Mouse (Mus musculus) embryonic facial prominence, embryonic 14.5 days (tissue): ENCODE results near the gene Fryl. TPM values are rescaled to one million over a fixed set of nuclear protein-coding genes. Genes with fewer than 3 reads are reported as not detected.

Experiments
- ATAC-seq: fragments of 200-750 bp; cut with Nextera tagmentation; 2 replicates; pipeline ENCODE4 v1.8.0; 2017; ENCODE audit warnings: low read depth, moderate number of reproducible peaks, moderate TSS enrichment
- DNase-seq: peaks from one replicate; pipeline ENCODE4 v3.0.0-alpha.2; 2015; ENCODE audit warnings: low spot score
- H3K27ac ChIP-seq: fragments of 300-500 bp; sonication (generic); replicated peaks from 2 replicates; pipeline ENCODE4 v1.5.1; 2014; ENCODE audit warnings: low read depth, mild to moderate bottlenecking, low read length, moderate library complexity
- H3K27me3 ChIP-seq: fragments of 300-500 bp; sonication (generic); replicated peaks from 2 replicates; pipeline ENCODE4 v1.6.1; 2014; ENCODE audit warnings: low read length; ENCODE audit not compliant: control insufficient read depth, insufficient read depth
- H3K36me3 ChIP-seq: fragments of 300-500 bp; sonication (generic); 2 replicates; pipeline ENCODE4 v1.6.1; 2014; ENCODE audit warnings: low read length, mixed read lengths; ENCODE audit not compliant: control insufficient read depth, insufficient read depth
- H3K4me1 ChIP-seq: fragments of 300-500 bp; sonication (generic); 2 replicates; pipeline ENCODE4 v1.6.1; 2014; ENCODE audit warnings: antibody characterized with exemption, low read length; ENCODE audit not compliant: control insufficient read depth, insufficient read depth
- H3K4me2 ChIP-seq: fragments of 300-500 bp; sonication (generic); 2 replicates; pipeline ENCODE4 v1.6.1; 2014; ENCODE audit warnings: low read depth, mild to moderate bottlenecking, low read length, moderate library complexity, mixed read lengths
- H3K4me3 ChIP-seq: fragments of 300-500 bp; sonication (generic); 2 replicates; pipeline ENCODE4 v1.5.1; 2014; ENCODE audit warnings: low read depth, mild to moderate bottlenecking, low read length
- H3K9ac ChIP-seq: fragments of 300-500 bp; sonication (generic); 2 replicates; pipeline ENCODE4 v1.6.1; 2014; ENCODE audit warnings: low read depth, mild to moderate bottlenecking, low read length, moderate library complexity, mixed read lengths
- H3K9me3 ChIP-seq: fragments of 300-500 bp; sonication (generic); 2 replicates; pipeline ENCODE4 v1.6.1; 2016; ENCODE audit warnings: low read length; ENCODE audit not compliant: control insufficient read depth
- WGBS: fragments of 180-500 bp; shearing (Covaris S2); extraction: QIAGEN DNeasy Blood & Tissue Kit; methylation state at CpG from one replicate; pipeline ENCODE4 v1.1.7; 2014; 5-methylcytosine and 5-hydroxymethylcytosine counted together
- polyA plus RNA-seq: library from polyadenylated mRNA; unstranded; fragments of >200 nt; fragmentation: Nextera tagmentation; extraction: Ambion mirVana; gene quantifications from 2 replicates; pipeline ENCODE4 v1.2.1, GENCODE M21; 2014

Fryl gene
- polyA plus RNA-seq, 1 experiment from 2014 or later: 26.8 TPM

- H3K36me3 ChIP-seq: no peaks in the 10 kb centered on the region
- H3K4me3 ChIP-seq: no peak overlapping the region
- H3K27ac ChIP-seq: no peak overlapping the region
- H3K4me1 ChIP-seq: peaks cover 18% of the 10 kb centered on the region
- 83% methylated on average over 17 of the region's 17 CpGs for WGBS
- H3K9ac ChIP-seq: no peak overlapping the region
- ATAC-seq: no peak
- H3K4me2 ChIP-seq: no peak overlapping the region
- no peak for DNase-seq
- no peaks in the 10 kb centered on the region for H3K27me3 ChIP-seq
- H3K9me3 ChIP-seq: no peaks in the 10 kb centered on the region
Observed at GRCm38 (mm10) chr5:73233018-73233881, 23.2 kb downstream of the Fryl start.

DNA sequence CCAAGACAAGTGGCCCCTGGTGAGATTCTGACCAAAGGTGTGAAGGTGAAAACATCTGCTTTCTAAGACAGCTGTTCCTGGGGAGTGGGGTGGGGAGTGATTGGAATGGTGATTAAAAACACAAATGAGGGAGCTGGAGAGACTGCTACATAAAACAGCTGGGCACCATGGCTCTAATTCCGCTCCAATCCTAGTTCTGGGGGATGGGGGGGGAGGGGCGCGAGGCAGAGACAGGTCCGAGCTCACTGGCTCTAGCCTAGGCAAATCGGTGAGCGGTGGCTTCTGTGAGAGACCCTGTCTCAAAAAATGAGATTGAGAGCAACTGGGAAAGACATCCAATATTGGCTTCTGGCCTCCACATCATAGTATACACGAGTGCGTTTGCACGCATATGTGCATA, 24.2 kb downstream of the Fryl start:
- WGBS: 27% methylated on average over 9 of the region's 9 CpGs
- Histone ChIP-seq H3K36me3 (no peaks in the 10 kb centered on the region), H3K4me1 (peaks cover 18% of the 10 kb centered on the region), H3K4me3 (no peak overlapping the region), H3K4me2 (no peak overlapping the region), H3K9ac (no peak overlapping the region), H3K27me3 (no peaks in the 10 kb centered on the region), H3K27ac (no peak overlapping the region), H3K9me3 (no peaks in the 10 kb centered on the region)
- DNase-seq (no peak), ATAC-seq (no peak)

DNA sequence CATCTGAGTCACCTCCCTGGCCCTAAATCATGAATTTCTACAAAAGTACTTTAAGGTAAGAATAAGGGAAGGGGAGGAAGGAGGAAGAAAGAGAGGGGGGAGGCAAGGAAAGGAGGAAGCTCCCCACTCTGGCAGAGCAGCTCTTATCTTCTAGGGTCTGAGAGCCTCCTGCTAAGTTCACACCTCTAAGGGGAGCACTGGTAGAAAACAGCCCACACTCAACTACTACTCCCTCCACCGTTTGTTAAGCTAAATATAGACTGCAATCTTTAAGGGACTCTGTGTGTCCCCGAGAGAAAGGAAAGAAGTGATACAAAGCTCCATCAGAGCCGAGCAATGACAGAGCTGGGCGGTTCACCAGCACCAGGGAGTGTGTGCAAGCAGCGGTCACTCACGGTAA, 24.6 kb downstream of the Fryl start:
- DNase-seq (no peak), ATAC-seq (no peak)
- Histone ChIP-seq H3K36me3 (no peaks in the 10 kb centered on the region), H3K9me3 (no peaks in the 10 kb centered on the region), H3K4me2 (no peak overlapping the region), H3K27ac (no peak overlapping the region), H3K27me3 (no peaks in the 10 kb centered on the region), H3K4me3 (no peak overlapping the region), H3K4me1 (peaks cover 18% of the 10 kb centered on the region), H3K9ac (no peak overlapping the region)
- WGBS: 22% methylated on average over 6 of the region's 6 CpGs

- WGBS: 50% methylated on average over 4 of the region's 4 CpGs
- H3K27ac ChIP-seq: no peak overlapping the region
- ATAC-seq (no peak), DNase-seq (no peak)
- peaks cover 18% of the 10 kb centered on the region for H3K4me1 ChIP-seq
- no peaks in the 10 kb centered on the region for H3K9me3 ChIP-seq
- no peak overlapping the region for H3K4me2 ChIP-seq
- no peaks in the 10 kb centered on the region for H3K36me3 ChIP-seq
- H3K4me3 ChIP-seq: no peak overlapping the region
- H3K27me3 ChIP-seq: no peaks in the 10 kb centered on the region
- H3K9ac ChIP-seq: no peak overlapping the region
Observed at GRCm38 (mm10) chr5:73230171-73230570, 26.2 kb downstream of the Fryl start.

- Histone ChIP-seq H3K4me3 (no peak overlapping the region), H3K4me2 (no peak overlapping the region), H3K27ac (no peak overlapping the region), H3K27me3 (no peaks in the 10 kb centered on the region), H3K4me1 (peaks cover 15% of the 10 kb centered on the region), H3K9me3 (no peaks in the 10 kb centered on the region), H3K9ac (no peak overlapping the region), H3K36me3 (no peaks in the 10 kb centered on the region)
- ATAC-seq (no peak), DNase-seq (no peak)
- WGBS: 74% methylated on average over 6 of the region's 6 CpGs
Observed at GRCm38 (mm10) chr5:73229467-73229866, 27.0 kb downstream of the Fryl start.

DNA sequence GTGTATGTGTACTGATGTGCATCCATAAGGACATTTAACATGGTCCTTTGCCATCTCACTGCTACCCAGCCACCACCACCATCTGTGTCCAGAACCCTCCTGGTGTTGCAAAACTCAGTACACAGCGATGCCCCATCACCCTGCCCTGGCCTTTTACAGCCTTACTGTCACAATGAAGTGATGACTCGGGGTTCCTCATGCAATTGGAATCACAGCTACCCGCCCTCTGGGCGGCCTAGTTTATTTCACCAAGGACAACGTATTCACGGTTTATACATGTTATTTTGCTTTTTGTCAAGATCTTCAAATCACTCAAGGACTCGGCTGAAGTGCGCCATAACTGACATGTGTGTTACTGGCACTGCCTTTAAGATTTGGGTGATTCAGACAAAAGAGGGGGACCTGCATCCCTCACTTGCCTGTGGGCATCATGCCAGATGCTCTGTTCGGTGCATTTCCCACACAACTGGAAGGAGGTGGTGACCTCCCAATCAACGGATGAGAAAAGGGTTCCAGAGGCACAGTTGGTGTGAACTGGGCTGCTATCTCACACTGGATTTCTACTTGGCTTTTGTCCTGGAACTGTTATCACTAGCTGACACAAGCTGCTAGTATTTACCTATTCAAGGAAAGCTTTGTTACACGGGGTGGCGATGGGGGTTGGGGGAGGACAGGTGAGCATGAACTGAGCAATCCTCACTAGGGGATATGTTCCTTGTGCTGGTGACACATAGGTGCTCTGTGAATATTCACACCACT, 27.9 kb downstream of the Fryl start:
- ATAC-seq: no peak
- 85% methylated on average over 12 of the region's 12 CpGs for WGBS

GRCm38 (mm10) chr5:73227518-73228101, 28.8 kb downstream of the Fryl start:
- no peaks in the 10 kb centered on the region for H3K36me3 ChIP-seq
- WGBS: 79% methylated on average over 11 of the region's 11 CpGs
- no peak overlapping the region for H3K27ac ChIP-seq
- DNase-seq: no peak
- H3K4me1 ChIP-seq: peaks cover 14% of the 10 kb centered on the region; the same call in 1 of the 2 replicates
- no peak for ATAC-seq
- no peak overlapping the region for H3K4me3 ChIP-seq
- H3K9me3 ChIP-seq: no peaks in the 10 kb centered on the region
- no peak overlapping the region for H3K9ac ChIP-seq
- H3K4me2 ChIP-seq: no peak overlapping the region
- H3K27me3 ChIP-seq: no peaks in the 10 kb centered on the region

More for the DNA sequence above, 27.9 kb downstream of the Fryl start:
- Histone ChIP-seq H3K9me3 (no peaks in the 10 kb centered on the region), H3K27ac (no peak overlapping the region), H3K36me3 (no peaks in the 10 kb centered on the region), H3K4me1 (peaks cover 13% of the 10 kb centered on the region; the same call in 1 of the 2 replicates), H3K27me3 (no peaks in the 10 kb centered on the region), H3K9ac (no peak overlapping the region), H3K4me3 (no peak overlapping the region), H3K4me2 (no peak overlapping the region)
- DNase-seq: no peak

DNA sequence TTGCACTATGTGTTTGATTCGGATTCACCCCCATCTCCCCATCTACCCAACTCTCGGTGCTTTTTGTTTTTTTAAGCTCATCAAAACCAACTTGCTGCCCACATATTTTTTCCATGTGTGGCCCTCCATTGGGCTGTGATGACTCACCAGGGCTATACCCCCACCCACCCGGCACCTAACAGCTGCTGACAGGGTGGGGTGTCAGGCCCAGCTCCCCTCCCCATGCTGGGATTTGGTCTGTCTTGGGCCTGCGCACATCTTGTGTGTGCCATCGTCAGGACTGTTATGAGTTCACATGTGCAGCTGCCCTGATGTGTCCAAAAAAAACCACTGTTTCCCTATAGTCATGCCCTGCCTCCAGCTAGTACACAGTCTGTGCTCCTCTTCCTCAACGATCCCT, 33.4 kb downstream of the Fryl start:
- DNase-seq (no peak), ATAC-seq (no peak)
- Histone ChIP-seq H3K9me3 (no peaks in the 10 kb centered on the region), H3K4me1 (0 out of 2 replicates have a peak, but pooled peaks cover 4% of the 10 kb centered on the region), H3K27me3 (no peaks in the 10 kb centered on the region), H3K27ac (no peak overlapping the region), H3K4me2 (no peak overlapping the region), H3K36me3 (peaks cover 13% of the 10 kb centered on the region; the same call in 1 of the 2 replicates), H3K9ac (no peak overlapping the region), H3K4me3 (no peak overlapping the region)
- 44% methylated on average over 6 of the region's 6 CpGs for WGBS
